Mouse (Mus musculus) CH12.LX (cell line): ENCODE measurements around the gene Tmem115.
A peak's percentile ranks its signal among the peaks of the same experiment; 100 is the strongest.

Experiments
- BHLHE40 ChIP-seq: IDR thresholded peaks from 2 replicates; pipeline ENCODE4 v1.6.1; 2011; ENCODE audit warnings: mild to moderate bottlenecking, low read depth, low read length, improper control_type of control experiment
- CTCF ChIP-seq, 2 experiments: IDR thresholded peaks in 1 of 2; conservative IDR thresholded peaks in 1 of 2; 2 replicates each; pipeline ENCODE4 v1.5.1; 2011 to 2012; ENCODE audit warnings: low read depth in 2 of 2, low read length in 2 of 2, improper control_type of control experiment in 1 of 2, inconsistent platforms in 1 of 2, mild to moderate bottlenecking in 1 of 2, moderate library complexity in 1 of 2
- ETS1 ChIP-seq: conservative IDR thresholded peaks from 2 replicates; pipeline ENCODE4 v1.6.1; 2012; ENCODE audit warnings: low read depth, mild to moderate bottlenecking, inconsistent platforms, low read length, improper control_type of control experiment, moderate library complexity
- KAT2A ChIP-seq: IDR thresholded peaks from 2 replicates; pipeline ENCODE4 v1.6.1; 2012; ENCODE audit warnings: low read length, improper control_type of control experiment, inconsistent platforms; ENCODE audit not compliant: insufficient replicate concordance
- MXI1 ChIP-seq: IDR thresholded peaks from 2 replicates; pipeline ENCODE4 v1.6.1; 2011; ENCODE audit warnings: mild to moderate bottlenecking, low read depth, low read length, improper control_type of control experiment
- SIN3A ChIP-seq: IDR thresholded peaks from 2 replicates; pipeline ENCODE4 v1.6.1; 2012; ENCODE audit warnings: low read length, improper control_type of control experiment, inconsistent platforms
- TCF12 ChIP-seq: IDR thresholded peaks from 2 replicates; pipeline ENCODE4 v1.6.1; 2014; ENCODE audit warnings: low read depth, mild to moderate bottlenecking, inconsistent platforms, low read length, improper control_type of control experiment
- ZC3H11A ChIP-seq: IDR thresholded peaks from 2 replicates; pipeline ENCODE4 v1.6.1; 2012; ENCODE audit warnings: low read depth, mild to moderate bottlenecking, inconsistent platforms, low read length, improper control_type of control experiment

DNA sequence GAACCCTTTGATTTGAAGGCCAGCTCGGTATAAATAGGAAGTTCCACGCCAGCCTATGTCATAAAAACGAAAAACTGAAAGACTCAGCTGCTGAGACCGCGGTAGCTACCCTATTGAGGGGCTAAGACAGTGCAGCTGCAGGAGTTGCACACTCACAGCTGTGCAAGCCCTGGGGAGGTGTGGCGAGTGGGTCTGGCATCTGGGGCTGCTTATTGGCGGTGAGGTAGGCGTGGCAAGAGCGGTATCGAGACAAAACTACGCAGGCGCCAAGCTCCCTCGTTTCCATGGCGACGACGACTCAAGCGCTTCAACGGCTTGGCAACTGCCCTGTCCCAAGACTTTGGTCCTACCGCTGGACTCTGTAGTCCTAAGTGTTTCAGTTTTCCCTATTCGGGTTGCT, 13.3 kb downstream of the Tmem115 start, which contains the start of gene Zmynd10:
- TF ChIP-seq MXI1, result peak; percentile 79
- TF ChIP-seq KAT2A, result no peak
- peak; percentile 71 for TF ChIP-seq TCF12
- TF ChIP-seq SIN3A, result peak; percentile 99
- peak; percentile 35; the same call in 1 of the 2 replicates for TF ChIP-seq BHLHE40
- no peak for TF ChIP-seq ZC3H11A
- no peak for TF ChIP-seq CTCF (conservative IDR thresholded peaks at IDR 0.05 in 1 of 2, IDR thresholded peaks at IDR 0.05 in 1 of 2; ENCODE audit: low read depth in 2 of 2, low read length in 2 of 2)
- peak; percentile 87 for TF ChIP-seq ETS1
